Mouse (Mus musculus) right cerebral cortex, postnatal 36 days (tissue): ENCODE results near the gene Golph3l.
"Not testable (repeated sequence)": the region's sequence is repeated elsewhere in the genome, so short reads cannot be mapped to it uniquely, and the experiment has no call there.

ENCODE experiments used
- DNase-seq, 2 experiments: peaks; one replicate each; pipeline ENCODE4 v3.0.0; 2022; ENCODE audit warnings: low spot score in 2 of 2, mixed read lengths in 1 of 2

Gene Golph3l

DNA sequence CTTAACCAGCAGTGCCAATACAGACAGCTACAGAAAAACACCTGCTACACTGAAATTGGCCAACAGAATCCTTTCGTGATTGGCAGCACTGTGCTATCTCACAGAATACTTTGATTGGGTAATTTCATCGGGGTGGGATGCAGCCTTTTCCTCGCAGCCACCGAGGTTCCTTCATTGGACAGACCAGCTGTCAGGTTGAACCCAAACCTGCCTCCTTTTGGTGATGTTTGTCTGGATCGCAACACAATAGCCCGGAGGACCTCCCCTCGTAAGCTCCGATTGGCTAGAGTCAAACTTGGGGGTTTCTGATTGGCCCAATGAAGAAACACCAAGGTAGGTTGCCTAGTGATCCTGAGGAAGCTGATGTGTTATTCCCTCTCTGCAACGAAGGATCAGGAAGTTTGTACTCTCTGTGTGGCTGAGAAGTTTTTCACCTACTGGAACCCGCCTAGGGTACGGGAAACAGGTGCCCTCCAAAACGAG lies at the start of gene Golph3l:
Golph3l (plus strand) TSS at position 331 of the 483 bp plus-strand sequence.
- peak; percentile 94 to 98 for DNase-seq

DNA sequence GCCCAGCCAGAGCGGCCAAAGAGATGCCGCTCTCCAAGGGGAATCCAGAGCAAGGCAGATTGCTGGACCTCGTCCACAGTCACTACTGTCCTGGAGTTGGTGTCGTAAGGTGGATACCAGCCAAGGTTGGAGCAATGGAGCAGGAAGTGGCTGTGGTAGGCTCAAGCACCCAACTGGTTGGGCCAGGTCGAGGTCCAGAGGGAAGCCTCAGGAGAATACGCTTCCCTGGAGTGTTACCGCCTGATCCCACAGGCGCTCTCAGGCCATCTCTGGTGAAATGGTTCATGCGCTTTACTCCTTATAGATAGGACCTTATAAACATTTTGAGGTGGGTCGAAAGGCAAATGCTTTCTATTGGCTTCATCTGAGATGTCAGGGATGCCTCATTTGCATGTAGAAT lies 49.8 kb upstream of the Golph3l start:
- no peak for DNase-seq

DNA sequence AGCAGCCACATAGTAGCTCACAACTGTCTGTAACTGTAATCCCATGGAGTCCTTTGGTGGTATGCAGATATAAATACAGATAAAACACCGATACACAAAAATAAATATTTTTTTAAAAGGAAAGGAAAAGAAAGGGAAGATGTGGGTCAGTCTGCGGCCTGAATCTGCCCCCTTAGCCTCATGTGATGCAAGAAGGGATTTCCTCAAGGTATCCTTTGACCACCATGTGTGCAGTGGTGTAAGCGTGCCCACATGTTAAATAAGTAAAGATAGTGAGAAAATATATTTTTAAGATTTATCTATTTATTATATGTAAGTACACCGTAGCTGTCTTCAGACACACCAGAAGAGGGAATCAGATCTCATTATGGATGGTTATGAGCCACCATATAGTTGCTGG lies 48.9 kb upstream of the Golph3l start:
- DNase-seq, result no peak

DNA sequence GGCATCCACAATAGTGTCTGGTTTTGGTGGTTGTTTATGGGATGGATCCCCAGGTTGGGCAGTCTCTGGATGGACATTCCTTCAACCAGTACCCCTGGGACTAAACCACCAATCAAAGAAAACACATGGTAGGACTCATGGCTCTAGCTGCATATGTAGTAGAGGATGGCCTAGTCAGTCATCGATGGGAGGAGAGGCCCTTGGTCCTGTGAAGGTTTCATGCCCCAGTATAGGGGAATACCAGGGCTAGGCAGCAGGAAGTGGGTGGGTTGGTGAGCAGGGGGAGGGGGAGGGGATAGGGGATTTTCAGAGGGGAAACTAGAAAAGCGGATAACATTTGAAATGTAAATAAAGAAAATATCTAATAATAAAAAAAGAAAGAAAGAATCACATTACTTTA lies 47.5 kb upstream of the Golph3l start:
- DNase-seq, result not testable (repeated sequence)

GRCm38 (mm10) chr3:95542171-95542570 lies 46.6 kb upstream of the Golph3l start:
- no peak for DNase-seq

DNA sequence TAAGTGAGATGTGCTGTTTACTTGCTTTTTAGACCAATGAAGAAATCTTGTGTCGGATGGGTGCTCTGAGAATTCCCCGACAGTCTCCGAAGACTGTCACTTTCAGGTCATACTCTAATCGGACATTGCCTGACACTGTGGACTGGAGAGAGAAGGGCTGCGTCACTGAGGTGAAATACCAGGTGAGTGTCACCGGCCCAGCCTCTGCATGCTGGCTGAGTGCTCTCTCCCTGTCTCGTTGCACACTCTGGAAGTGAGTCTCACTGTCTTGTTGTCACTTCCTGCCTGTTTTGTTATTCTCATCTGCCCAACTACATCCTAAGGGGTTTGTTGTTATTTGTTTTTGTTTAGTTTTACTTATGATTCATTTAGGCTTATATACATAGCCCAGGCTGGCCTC lies 45.8 kb upstream of the Golph3l start:
- DNase-seq, result no peak

DNA sequence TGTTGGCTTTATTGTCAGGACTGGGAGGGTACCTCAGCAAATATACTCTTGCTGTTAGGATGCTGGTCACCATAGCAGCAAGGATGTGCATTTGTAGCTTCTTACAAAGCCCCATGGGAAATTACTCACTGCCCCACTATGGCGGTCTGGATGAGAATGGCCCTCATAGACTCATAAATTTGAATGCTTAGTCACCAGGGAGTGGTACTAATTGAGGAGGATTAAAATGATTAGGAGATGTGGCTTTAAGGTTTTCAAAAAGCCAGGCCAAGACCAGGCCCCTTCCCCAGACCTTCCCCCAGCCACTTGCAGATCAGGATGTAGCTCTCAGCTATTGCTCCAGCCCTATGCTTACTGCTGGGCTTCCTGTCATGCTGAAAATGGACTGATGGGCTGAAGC lies 38.6 kb upstream of the Golph3l start:
- DNase-seq, result no peak

DNA sequence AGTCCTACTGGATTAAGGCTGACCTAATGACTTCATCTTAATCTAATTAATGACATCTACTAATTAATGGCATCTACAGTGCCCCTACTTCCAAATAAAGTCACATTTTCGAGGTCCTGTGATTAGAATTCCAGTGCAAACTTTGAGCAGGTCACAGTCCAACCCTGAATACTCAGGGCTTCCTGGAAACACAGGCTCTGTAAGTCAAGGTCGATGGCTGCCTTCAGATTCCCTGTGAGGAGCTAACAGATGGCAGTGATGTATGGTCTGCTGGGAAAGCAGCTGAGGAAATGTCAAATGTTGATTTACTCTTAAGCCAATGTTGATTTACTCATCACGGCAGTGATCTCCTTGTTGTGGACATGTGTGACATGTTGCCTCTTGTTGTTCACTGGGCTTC lies 34.7 kb upstream of the Golph3l start:
- no peak for DNase-seq

DNA sequence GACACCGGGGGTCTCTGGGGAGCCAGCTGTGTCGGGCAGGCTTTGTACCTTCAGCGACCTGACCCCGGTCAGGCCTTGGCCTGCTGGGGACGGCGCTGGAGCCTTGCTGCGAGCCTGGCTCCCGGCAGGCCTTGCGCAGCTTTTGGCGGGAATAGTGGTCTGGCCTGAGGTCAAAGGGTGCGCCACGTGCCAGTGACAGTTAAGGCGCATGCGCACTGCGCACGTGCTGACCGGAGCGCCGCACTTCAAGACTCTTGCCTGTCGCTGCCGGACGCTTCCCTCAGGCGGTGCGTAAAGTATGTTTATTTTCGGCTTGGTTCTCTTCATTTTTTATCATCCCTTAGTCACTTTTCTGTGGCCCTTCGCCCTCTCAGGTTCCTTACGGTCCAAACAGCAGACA lies 29.3 kb upstream of the Golph3l start, which contains the start of gene Hormad1:
Hormad1 (plus strand) TSS at position 241 of the 400 bp plus-strand sequence.
- no peak for DNase-seq

DNA sequence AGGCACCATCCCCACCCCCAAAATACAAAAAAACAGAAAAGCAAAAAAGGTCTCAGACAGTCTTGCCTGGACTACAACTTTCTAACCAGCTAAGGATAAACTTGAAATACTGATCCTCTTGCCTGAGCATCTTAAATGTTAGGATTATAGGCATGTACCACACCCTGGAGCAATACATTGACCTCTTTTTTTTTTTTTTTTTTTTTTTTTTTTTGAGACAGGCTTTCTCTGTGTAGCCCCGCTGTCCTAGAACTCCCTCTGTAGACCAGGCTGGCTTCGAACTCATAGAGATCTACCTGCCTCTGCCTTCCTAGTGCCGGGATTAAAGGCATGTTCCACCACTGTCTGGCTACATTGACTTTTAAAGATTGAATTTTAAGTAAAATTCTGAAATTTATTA lies 28.0 kb upstream of the Golph3l start:
- no peak for DNase-seq

- no peak for DNase-seq
Measured at GRCm38 (mm10) chr3:95561826-95562225, 26.9 kb upstream of the Golph3l start.

DNA sequence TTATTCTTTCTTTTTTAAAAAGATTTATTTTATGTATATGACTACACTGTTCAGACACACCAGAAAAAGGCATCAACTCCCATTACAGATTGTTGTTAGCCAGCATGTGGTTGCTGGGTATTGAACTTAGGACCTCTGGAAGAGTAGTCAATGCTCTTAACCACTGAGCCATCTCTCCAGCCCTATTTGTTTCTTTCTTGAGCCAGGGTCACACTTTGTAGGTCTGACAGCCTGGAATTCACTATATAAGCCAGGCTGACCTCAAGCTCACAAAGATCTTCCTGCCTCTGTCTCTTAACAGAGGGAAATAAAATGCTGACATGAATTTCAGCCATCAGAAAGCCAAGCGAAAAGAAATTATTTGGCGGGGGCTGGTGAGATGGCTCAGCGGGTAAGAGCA lies 19.1 kb upstream of the Golph3l start:
- no peak for DNase-seq

- DNase-seq, result no peak
Measured at GRCm38 (mm10) chr3:95587754-95588603, 755 bp upstream of the Golph3l start.

GRCm38 (mm10) chr3:95598734-95599133 lies 10.0 kb downstream of the Golph3l start:
- DNase-seq, result no peak

DNA sequence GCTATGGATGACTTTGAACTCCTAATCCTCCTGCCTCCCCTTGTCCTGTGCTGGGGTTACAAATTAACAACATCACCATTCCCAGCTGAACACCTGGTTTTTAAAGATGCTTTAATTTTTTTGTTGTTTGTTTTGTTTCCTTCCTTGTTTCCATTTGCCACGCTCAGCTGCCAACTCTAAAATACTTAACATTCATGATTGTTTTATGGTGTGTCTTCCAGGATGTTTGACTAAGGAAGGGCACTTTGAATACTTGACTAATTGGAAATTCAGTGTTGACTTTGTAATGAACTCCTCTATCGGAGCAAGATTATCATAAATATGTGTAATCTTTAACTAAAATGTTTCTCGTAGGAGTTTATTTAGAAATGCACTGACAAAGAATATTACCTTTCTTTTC lies 12.6 kb downstream of the Golph3l start:
- DNase-seq, result no peak

DNA sequence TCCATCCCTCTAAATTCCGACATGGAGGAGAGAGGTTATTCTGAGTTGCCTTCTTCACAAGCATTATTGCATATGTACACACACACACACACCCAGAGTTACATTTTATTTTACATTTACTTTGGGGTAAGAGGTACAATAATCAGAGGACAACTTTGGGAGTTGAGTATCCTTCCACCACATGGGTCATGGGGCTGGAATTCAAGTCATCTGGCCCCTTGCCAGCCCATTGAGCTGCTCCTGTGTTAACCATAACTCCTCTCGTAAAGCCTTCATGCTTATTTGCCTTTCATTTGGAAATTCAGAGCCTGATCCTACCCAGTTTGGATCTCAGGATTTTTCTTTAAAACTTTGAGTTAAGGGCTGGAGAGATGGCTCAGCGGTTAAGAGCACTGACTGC lies 17.4 kb downstream of the Golph3l start:
- DNase-seq, result no peak

DNA sequence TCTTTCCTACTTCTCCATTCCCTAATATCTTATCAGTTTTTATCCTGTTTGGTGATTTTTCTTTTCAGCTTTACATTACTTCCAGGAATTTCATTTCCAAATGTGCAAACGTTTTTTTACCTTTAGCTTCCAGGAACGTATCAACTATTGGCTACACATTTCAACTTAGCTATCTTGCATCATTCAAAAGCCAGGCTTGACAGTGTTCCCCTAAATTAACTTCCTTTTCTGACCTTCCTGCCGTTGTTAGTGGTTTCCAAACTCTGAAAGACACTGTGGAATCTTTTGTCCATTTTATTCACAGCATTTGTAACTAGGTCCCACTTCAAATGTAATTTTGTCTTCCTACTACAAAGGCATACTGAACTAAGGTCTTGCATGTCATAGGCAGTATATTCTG lies 20.5 kb downstream of the Golph3l start:
- DNase-seq, result no peak

- DNase-seq, result no peak
Measured at GRCm38 (mm10) chr3:95613996-95614395, 25.3 kb downstream of the Golph3l start.

- no peak for DNase-seq
Measured at GRCm38 (mm10) chr3:95618511-95618910, 29.8 kb downstream of the Golph3l start.

DNA sequence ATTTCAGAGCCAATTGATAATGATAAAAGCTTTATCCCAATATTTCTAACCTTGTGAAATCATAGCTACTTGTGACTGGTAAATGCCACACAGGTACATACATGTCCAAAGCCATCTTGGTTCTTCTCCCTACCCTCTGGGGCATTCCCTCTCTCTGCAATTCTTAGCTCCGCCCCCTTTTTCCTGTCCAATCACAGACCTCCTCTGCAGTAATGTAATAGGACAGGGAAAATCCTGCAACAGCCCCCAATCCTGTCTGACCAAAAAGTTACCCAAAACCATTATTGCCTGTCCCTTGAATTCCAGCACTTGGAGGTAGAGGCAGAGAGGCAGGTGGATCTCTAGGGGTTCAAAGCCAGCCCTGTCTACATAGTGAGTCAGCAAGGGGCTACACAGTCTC lies 32.5 kb downstream of the Golph3l start:
- DNase-seq, result no peak

GRCm38 (mm10) chr3:95622421-95622820 lies 33.7 kb downstream of the Golph3l start:
- DNase-seq, result not testable (repeated sequence)

- DNase-seq, result no peak
Measured at GRCm38 (mm10) chr3:95623551-95623950, 34.8 kb downstream of the Golph3l start.

GRCm38 (mm10) chr3:95623991-95624515 lies 35.3 kb downstream of the Golph3l start:
- not testable (repeated sequence) for DNase-seq
